Mouse (Mus musculus): ENCODE results near the gene Btbd9. TPM values are rescaled to one million over a fixed set of nuclear protein-coding genes. Genes with fewer than 3 reads are reported as not detected.

Btbd9 gene
- polyA plus RNA-seq, 1 experiment: 31.2 TPM

- 73% methylated on average over 4 of the region's 4 CpGs for WGBS
- Histone ChIP-seq H3K4me3 (ENCODE audit: low read depth, low read length) (no peak overlapping the region), H3K36me3 (ENCODE audit: control insufficient read depth, insufficient read depth, low read length) (no peaks in the 10 kb centered on the region), H3K27ac (ENCODE audit: insufficient read depth, low read depth, low read length) (no peak overlapping the region), H3K27me3 (ENCODE audit: control insufficient read depth, insufficient read depth, low read length) (no peaks in the 10 kb centered on the region), H3K4me1 (ENCODE audit: control insufficient read depth, insufficient read depth, insufficient read length, low read length) (no peaks in the 10 kb centered on the region)
- TF ChIP-seq CTCF (IDR thresholded peaks at IDR 0.05; ENCODE audit: extremely low read depth, insufficient read length, insufficient replicate concordance, low read depth, low read length): no peak
- TF ChIP-seq POLR2A (IDR thresholded peaks at IDR 0.05; ENCODE audit: low read depth, low read length): no peak
Observed at GRCm38 (mm10) chr17:30235380-30235779, 340.9 kb downstream of the Btbd9 start.

- H3K36me3 ChIP-seq (ENCODE audit: control insufficient read depth, insufficient read depth, low read length): 0 out of 2 replicates have a peak, but pooled peaks cover 3% of the 10 kb centered on the region
- H3K27me3 ChIP-seq (ENCODE audit: control insufficient read depth, insufficient read depth, low read length): no peaks in the 10 kb centered on the region
- TF ChIP-seq CTCF (IDR thresholded peaks at IDR 0.05; ENCODE audit: extremely low read depth, insufficient read length, insufficient replicate concordance, low read depth, low read length) (no peak), POLR2A (IDR thresholded peaks at IDR 0.05; ENCODE audit: low read depth, low read length) (no peak)
- 83% methylated on average over 4 of the region's 4 CpGs for WGBS
- H3K4me3 ChIP-seq (ENCODE audit: low read depth, low read length): no peak overlapping the region
- no peaks in the 10 kb centered on the region for H3K4me1 ChIP-seq (ENCODE audit: control insufficient read depth, insufficient read depth, insufficient read length, low read length)
- H3K27ac ChIP-seq (ENCODE audit: insufficient read depth, low read depth, low read length): no peak overlapping the region
Observed at GRCm38 (mm10) chr17:30232698-30233097, 343.6 kb downstream of the Btbd9 start.

- Histone ChIP-seq H3K27ac (ENCODE audit: insufficient read depth, low read depth, low read length) (no peak overlapping the region), H3K4me3 (ENCODE audit: low read depth, low read length) (no peak overlapping the region), H3K36me3 (ENCODE audit: control insufficient read depth, insufficient read depth, low read length) (0 out of 2 replicates have a peak, but pooled peaks cover 3% of the 10 kb centered on the region), H3K27me3 (ENCODE audit: control insufficient read depth, insufficient read depth, low read length) (no peaks in the 10 kb centered on the region), H3K4me1 (ENCODE audit: control insufficient read depth, insufficient read depth, insufficient read length, low read length) (no peaks in the 10 kb centered on the region)
- no peak for TF ChIP-seq POLR2A (IDR thresholded peaks at IDR 0.05; ENCODE audit: low read depth, low read length)
- TF ChIP-seq CTCF (IDR thresholded peaks at IDR 0.05; ENCODE audit: extremely low read depth, insufficient read length, insufficient replicate concordance, low read depth, low read length): no peak
- WGBS: 96% methylated on average over 1 of the region's 1 CpGs
Observed at GRCm38 (mm10) chr17:30231483-30231882, 344.8 kb downstream of the Btbd9 start.

GRCm38 (mm10) chr17:30230428-30230827 is 345.9 kb downstream of the Btbd9 start:
- Histone ChIP-seq H3K4me3 (ENCODE audit: low read depth, low read length) (no peak overlapping the region), H3K4me1 (ENCODE audit: control insufficient read depth, insufficient read depth, insufficient read length, low read length) (no peaks in the 10 kb centered on the region), H3K27ac (ENCODE audit: insufficient read depth, low read depth, low read length) (no peak overlapping the region), H3K27me3 (ENCODE audit: control insufficient read depth, insufficient read depth, low read length) (no peaks in the 10 kb centered on the region), H3K36me3 (ENCODE audit: control insufficient read depth, insufficient read depth, low read length) (0 out of 2 replicates have a peak, but pooled peaks cover 3% of the 10 kb centered on the region)
- TF ChIP-seq POLR2A (IDR thresholded peaks at IDR 0.05; ENCODE audit: low read depth, low read length) (no peak), CTCF (IDR thresholded peaks at IDR 0.05; ENCODE audit: extremely low read depth, insufficient read length, insufficient replicate concordance, low read depth, low read length) (no peak)
- WGBS: 90% methylated on average over 4 of the region's 4 CpGs

- no peak for TF ChIP-seq POLR2A (IDR thresholded peaks at IDR 0.05; ENCODE audit: low read depth, low read length)
- no peak for TF ChIP-seq CTCF (IDR thresholded peaks at IDR 0.05; ENCODE audit: extremely low read depth, insufficient read length, insufficient replicate concordance, low read depth, low read length)
- Histone ChIP-seq H3K36me3 (ENCODE audit: control insufficient read depth, insufficient read depth, low read length) (0 out of 2 replicates have a peak, but pooled peaks cover 3% of the 10 kb centered on the region), H3K27me3 (ENCODE audit: control insufficient read depth, insufficient read depth, low read length) (no peaks in the 10 kb centered on the region), H3K4me1 (ENCODE audit: control insufficient read depth, insufficient read depth, insufficient read length, low read length) (no peaks in the 10 kb centered on the region), H3K4me3 (ENCODE audit: low read depth, low read length) (no peak overlapping the region), H3K27ac (ENCODE audit: insufficient read depth, low read depth, low read length) (no peak overlapping the region)
- 86% methylated on average over 10 of the region's 10 CpGs for WGBS
Observed at GRCm38 (mm10) chr17:30228439-30229215, 347.7 kb downstream of the Btbd9 start.

- no peaks in the 10 kb centered on the region for H3K4me1 ChIP-seq (ENCODE audit: control insufficient read depth, insufficient read depth, insufficient read length, low read length)
- H3K36me3 ChIP-seq (ENCODE audit: control insufficient read depth, insufficient read depth, low read length): 0 out of 2 replicates have a peak, but pooled peaks cover 3% of the 10 kb centered on the region
- H3K27ac ChIP-seq (ENCODE audit: insufficient read depth, low read depth, low read length): no peak overlapping the region
- WGBS: 69% methylated on average over 5 of the region's 5 CpGs
- TF ChIP-seq POLR2A (IDR thresholded peaks at IDR 0.05; ENCODE audit: low read depth, low read length) (no peak), CTCF (IDR thresholded peaks at IDR 0.05; ENCODE audit: extremely low read depth, insufficient read length, insufficient replicate concordance, low read depth, low read length) (no peak)
- no peak overlapping the region for H3K4me3 ChIP-seq (ENCODE audit: low read depth, low read length)
- H3K27me3 ChIP-seq (ENCODE audit: control insufficient read depth, insufficient read depth, low read length): no peaks in the 10 kb centered on the region
Observed at GRCm38 (mm10) chr17:30225030-30225740, 351.1 kb downstream of the Btbd9 start.

- H3K27ac ChIP-seq (ENCODE audit: insufficient read depth, low read depth, low read length): no peak overlapping the region
- peaks cover 8% of the 10 kb centered on the region; the same call in 1 of the 2 replicates for H3K36me3 ChIP-seq (ENCODE audit: control insufficient read depth, insufficient read depth, low read length)
- no peaks in the 10 kb centered on the region for H3K4me1 ChIP-seq (ENCODE audit: control insufficient read depth, insufficient read depth, insufficient read length, low read length)
- H3K4me3 ChIP-seq (ENCODE audit: low read depth, low read length): no peak overlapping the region
- H3K27me3 ChIP-seq (ENCODE audit: control insufficient read depth, insufficient read depth, low read length): no peaks in the 10 kb centered on the region
- 91% methylated on average over 12 of the region's 12 CpGs for WGBS
- TF ChIP-seq POLR2A (IDR thresholded peaks at IDR 0.05; ENCODE audit: low read depth, low read length): no peak
- TF ChIP-seq CTCF (IDR thresholded peaks at IDR 0.05; ENCODE audit: extremely low read depth, insufficient read length, insufficient replicate concordance, low read depth, low read length): no peak
Observed at GRCm38 (mm10) chr17:30222837-30223236, 353.5 kb downstream of the Btbd9 start.

Data from small intestine, adult 2 months (tissue).